In genomic region chr8:57966676-57967075, GRCm38 (mm10) we compare ENCODE assay signal across 7 mouse cellular contexts.
DNase-seq lines count a peak whose midpoint lies in the region.

No protein-coding gene starts in this region.

- DNase-seq in kidney, adult 9 months = peak; percentile 6
- no peak for DNase-seq in kidney, adult 11 months
- DNase-seq in right cerebral cortex, postnatal 4 days = peak; percentile 59
- no peak for DNase-seq in right cerebral cortex, postnatal 36 days (ENCODE audit: low spot score in 2 of 2)
- peak; percentile 67 for DNase-seq in embryo, embryonic 10.5 days (ENCODE audit: low spot score)
- no peak for DNase-seq in T-cell, adult 2 months (ENCODE audit: low spot score)
- DNase-seq in gastrocnemius, adult 18-20 months (ENCODE audit: low spot score) = no peak

Comparison
In these comparisons a context has a peak if more than half of its experiments do, and no peak if none do; other contexts are left out.
1. DNase-seq: peak in kidney, adult 9 months (single experiment), right cerebral cortex, postnatal 4 days (single experiment) and embryo, embryonic 10.5 days (single experiment); none in kidney, adult 11 months (single experiment), right cerebral cortex, postnatal 36 days (0 of 2), T-cell, adult 2 months (single experiment) and gastrocnemius, adult 18-20 months (single experiment).